Mouse (Mus musculus) bone marrow, adult 2 months (tissue): Measurements from ENCODE around the gene Dclk2.

Source experiments
- CTCF ChIP-seq: fragments of 200-500 bp; IDR thresholded peaks from 2 replicates; pipeline ENCODE4 v1.5.1; 2011; ENCODE audit warnings: low read length, control low read depth; ENCODE audit not compliant: control insufficient read depth, insufficient read depth
- POLR2A ChIP-seq: fragments of 200-500 bp; IDR thresholded peaks from 2 replicates; pipeline ENCODE4 v1.6.1; 2011; ENCODE audit warnings: low read depth, mild to moderate bottlenecking, control low read depth, low read length, borderline replicate concordance; ENCODE audit not compliant: control insufficient read depth

- TF ChIP-seq CTCF (no peak), POLR2A (no peak)
Measured at GRCm38 (mm10) chr3:86768553-86768952, 152.1 kb downstream of the Dclk2 start.
